Mouse (Mus musculus): ENCODE measurements at regions not wholly inside any gene's neighbourhood (a gene's known extent, or its start where the extent isn't known, plus 50 kb on each side); places are given as distances from the start of the nearest gene placed in this dataset.

DNA sequence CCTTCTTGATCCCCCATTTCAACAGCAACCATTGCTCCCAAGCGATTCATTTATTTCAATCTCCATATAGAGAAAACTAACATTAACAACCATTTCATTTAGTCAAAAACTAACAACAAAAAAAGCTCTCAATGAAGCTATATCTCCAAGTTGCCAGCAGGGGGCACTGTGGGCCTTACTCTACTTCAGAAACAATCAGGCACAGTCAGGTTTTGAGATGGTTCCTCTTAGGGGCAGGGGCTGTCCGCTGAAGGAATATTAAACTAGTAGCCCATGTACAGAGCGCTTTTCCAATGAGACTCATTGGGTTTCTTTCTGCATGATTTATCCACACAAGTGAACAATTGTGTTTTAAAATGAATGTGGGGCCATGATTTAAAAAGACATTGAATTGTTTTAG lies 385.7 kb upstream of the Trpc7 start:
- TF ChIP-seq CTCF (IDR thresholded peaks at IDR 0.05; ENCODE audit: low read depth, low read length), result peak; percentile 38; the same call in 1 of the 2 replicates
- no peak for TF ChIP-seq POLR2A (IDR thresholded peaks at IDR 0.05; ENCODE audit: extremely low read depth, insufficient read depth, low read length)

Measured in liver, adult 2 months (tissue).